Mouse (Mus musculus) lung, postnatal 10 days (tissue): Measurements from ENCODE around the gene C87499.

Source experiments
- DNase-seq: peaks from one replicate; pipeline ENCODE4 v3.0.0; 2021

The C87499 gene

DNA sequence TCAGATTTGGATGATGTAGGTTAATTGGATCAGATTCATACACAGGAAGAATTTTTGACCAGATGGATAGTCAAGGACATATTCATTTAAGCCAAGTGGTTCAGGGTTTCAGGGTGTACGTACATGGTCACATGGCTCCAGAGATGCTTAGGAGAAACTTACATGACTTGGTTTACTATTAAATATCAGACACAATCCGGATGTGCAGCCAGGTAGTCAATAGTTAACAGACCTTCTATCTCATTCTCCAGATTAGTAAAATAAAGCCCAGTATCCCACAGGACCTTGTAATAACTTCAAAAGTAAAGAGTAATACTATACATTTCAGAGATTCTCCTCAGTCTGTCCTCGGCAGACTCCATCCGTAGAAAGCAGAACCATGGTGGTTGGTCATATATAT is at the start of gene C87499:
Gene C87499 (minus strand): TSS at position 101 of the 400 bp plus-strand sequence.
- DNase-seq = no peak

DNA sequence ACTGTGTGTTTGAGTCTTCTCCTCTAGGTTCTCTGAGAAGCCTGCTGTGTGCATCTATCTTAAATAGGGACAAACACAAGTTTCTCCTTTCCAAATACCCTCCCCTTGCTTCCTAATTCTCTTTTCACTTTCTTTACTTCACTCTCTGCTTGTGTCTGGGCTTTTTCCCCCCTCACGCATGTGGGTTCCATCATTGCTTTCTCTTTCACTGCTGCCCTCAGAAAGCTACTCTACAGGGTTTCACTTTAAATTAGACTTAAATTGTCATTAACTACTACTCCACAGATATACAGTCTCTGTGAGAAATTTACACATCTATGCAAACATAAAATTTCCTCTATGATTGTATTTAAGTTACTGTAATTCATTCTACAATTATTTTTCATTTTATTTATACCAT is 49.6 kb upstream of the C87499 start, which contains the start of gene Ifna2:
Gene Ifna2 (minus strand): TSS at position 101 of the 400 bp plus-strand sequence.
- DNase-seq = no peak

DNA sequence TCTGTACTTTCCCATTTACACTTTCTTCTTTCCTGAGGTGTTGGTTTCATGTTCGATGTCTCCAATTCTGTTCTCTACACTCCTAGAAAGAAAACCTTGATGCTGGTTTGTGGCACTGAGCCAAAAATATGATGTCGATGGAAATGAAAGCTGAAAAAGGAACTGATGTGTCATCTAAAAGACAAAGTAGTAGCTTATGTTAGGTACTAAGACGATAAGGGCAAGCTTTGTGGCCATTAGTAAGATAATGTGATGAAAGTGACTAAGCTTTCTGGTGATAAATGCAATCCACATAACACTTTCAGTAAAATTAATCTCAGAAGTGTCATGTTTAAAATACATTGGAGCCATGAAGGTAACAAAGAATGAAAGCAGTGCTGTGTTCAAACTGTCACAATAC is 47.1 kb upstream of the C87499 start:
- no peak for DNase-seq

DNA sequence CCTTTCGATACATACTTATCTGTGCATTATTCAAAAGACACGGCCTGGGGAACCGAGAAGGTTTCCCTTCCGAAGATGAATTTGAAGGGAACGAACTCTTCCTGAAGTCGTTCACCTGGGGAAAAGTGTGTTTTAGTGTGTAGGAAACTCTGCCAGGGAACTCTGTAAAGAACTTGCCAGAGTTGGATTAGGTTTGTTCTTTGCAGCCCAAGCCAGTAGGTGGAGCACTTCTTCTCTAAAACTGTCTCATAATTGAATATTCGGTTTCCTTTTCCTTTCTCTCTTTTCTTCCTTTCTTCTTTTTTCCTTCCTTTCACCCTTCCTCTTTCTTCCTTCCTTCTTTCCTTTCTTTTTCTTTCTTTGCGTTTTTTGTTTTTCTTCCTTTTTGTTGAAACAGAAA is 46.2 kb upstream of the C87499 start:
- peak; percentile 33 for DNase-seq

DNA sequence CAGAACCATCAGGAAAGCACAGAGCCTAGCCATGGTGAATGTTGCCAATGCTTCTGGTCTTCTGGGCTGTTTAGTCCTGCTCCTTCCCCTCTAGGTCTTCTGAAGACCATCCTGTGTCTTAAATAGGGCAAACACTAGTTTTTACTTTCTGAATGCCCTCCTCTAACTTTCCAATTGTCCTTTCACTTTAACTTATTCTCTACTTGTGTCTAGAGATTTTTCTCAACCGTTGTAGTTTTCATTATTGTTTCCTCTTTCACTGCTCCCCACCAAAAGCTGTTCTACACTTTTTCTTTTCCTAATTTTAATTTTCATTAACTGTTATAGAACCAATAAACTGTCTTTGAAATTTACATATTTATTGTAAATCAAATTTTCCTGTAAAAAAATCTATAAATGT is 42.6 kb upstream of the C87499 start, which contains the start of gene Ifna16:
Gene Ifna16 (minus strand): TSS at position 101 of the 400 bp plus-strand sequence.
- DNase-seq = no peak

DNA sequence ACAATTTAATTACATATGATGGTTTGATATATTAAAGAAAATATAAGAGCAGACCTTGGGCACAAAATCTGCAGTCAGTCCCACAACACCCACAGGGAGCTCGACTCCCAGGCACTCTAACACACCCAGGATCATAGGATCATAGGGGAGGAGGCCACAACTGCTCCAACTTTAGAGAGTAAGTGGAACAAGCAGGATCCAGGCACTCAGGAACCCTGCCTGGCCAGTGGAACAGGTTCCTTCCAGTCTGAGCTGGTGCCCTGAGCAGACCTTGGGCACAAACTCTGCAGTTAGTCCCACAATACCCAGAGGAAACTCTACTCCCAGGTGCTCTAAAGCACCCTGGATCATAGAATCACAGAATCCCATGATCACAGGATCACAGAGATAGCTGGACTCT is 21.2 kb upstream of the C87499 start:
- DNase-seq = no peak

DNA sequence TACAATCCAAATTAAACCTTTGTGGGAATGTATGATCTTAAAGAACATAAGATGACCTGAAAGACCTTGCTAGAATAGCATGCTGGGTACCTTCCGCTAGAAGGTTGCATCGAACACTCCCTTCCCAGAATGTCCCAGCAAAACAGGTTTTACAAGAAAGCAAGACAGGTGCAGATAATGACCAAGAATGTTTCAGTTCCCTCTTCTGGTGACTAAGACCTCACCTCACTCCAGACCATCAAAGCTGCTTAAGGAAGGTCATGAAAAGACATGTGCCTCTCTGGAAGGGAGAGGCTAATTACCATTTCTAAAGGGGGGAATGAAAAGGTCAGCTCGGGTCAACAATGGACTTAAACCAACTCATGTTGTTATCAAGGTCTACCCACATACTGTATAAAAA is 19.4 kb upstream of the C87499 start:
- DNase-seq = no peak

DNA sequence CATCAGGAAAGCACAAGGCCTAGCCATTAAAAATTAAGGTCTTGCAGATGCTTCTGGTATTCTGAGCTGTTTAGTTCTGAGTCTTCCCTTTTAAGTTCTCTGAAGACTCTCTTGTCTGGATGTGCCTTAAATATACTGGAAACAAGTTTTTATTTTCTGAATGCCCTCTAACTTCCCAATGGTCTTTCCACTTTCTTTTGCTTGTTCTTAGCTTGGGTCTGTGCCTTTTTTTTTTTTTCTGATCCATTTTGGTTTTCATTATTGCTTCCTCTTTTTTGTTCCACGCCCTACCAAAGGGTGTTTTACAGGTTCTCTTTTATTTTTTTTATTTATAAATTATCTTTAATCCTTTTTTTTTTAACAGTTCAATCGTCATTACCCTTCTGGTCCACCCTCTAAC is 10.1 kb upstream of the C87499 start, which contains the start of gene Ifna13:
Gene Ifna13 (minus strand): TSS at position 101 of the 400 bp plus-strand sequence.
- DNase-seq = no peak

DNA sequence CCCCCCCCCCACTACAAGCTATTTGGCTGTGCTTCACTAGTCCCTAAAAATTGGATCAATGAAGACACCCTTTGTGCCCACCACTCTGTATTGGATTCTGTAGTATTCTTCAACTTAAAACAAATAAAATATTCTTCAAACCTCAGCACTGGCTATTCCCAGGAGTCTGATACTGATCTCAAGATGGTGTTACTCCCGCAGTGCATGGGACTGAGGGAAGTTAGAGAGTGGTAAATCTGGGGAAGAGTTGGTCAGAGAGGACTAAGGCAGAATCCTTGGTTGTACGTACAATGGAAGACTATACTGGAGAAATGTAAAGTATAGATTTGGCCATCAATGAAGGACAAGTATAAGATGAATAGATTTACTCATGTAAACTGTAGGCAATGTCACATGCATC is 8.3 kb upstream of the C87499 start:
- no peak for DNase-seq

DNA sequence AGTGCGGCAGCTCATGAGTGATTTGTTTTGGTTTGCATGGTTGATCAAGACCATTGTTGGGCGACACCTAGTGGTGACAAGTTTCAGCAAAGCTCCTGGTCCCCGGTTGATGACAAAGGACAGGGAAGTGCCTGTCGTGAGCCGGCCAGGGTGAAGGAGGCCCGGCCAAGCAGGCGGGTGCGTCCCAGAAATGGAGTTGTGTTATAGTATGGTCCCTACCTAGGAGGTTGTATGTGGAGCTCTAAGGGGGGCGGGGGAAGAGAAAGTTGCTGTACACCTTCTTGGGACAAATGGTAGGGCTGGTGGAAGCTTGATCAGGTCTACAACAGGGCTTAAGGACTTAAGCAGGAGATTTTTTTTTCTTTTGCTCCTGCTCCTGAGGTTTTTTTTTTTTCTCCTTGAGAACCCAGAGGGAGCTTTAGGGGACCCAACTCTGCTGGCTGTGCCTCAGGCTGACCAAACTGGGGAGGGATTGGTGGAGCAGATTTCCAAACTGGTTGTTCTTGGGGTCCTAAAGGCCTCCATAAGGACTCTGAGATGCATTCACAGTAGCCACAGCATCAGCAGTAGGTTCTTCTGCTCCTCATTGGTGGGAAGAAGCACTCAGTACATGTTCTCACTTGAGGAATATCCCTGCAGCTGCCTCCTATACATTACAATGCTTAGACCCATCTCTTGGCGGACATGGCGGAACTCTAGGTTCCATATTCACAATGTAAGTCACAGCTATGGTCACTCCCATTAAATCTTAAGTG is 7.0 kb upstream of the C87499 start:
- DNase-seq = peak; percentile 98

DNA sequence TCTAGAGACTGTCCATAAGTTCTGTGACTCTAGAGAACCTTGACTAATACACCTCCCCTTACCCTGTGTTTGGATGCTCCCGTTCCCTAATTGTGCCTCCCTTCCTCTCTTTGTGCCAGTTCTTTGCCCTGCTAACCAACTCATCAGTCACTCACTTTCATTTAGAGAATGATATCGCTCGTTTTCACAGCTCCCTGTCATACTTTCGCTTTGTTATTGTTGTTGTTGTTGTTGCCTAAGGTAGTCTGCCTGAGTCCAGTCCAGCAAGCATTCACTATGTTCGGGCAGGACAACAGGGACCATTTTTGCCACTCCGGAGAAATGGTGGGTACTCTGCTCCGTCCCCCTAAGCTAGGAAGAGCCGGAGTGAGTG is 6.5 kb upstream of the C87499 start:
- DNase-seq = no peak

DNA sequence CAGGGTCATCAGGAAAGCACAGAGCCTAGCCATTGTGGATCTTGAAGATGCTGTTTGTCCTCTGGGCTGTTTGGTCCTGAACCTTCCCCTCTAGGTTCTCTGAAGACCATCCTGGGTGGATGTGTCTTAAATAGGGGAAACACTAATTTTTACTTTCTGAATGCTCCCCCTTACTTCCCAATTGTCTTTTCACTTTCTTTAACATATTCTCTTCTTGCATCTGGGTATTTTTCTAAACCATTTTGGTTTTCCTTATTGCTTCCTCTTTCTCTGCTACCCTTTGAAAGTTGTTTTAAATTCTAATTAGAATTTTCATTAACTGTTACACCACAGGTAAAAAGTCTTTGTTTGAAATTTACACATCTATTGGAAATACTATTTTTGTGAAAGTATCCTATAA is 30.9 kb downstream of the C87499 start, which contains the start of gene Ifna12:
Gene Ifna12 (minus strand): TSS at position 101 of the 400 bp plus-strand sequence.
- DNase-seq = no peak

DNA sequence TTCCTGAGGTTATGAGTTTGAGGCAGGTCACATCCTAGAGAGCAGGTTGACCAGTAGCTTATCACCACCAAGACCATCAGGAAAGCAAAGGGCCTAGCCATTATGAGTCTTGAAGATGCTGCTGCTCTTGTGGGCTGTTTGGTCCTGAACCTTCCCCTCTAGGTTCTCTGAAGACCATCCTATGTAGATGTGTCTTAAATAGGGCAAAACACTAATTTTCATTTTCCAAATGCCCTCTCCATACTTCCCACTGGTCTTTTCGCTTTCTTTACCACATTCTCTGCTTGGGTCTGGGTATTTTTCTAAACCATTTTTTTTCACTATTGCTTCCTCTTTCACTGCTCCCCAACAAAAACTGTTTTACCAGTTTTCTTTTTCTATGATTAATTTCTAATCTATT is 41.9 kb downstream of the C87499 start, which contains the start of gene Ifna9:
Gene Ifna9 (minus strand): TSS at position 101 of the 400 bp plus-strand sequence.
- no peak for DNase-seq
